Mouse (Mus musculus) hindlimb bud, embryonic 11.5 days (tissue): ENCODE measurements around the gene Soga1.

Source experiments
- DNase-seq: peaks from one replicate; pipeline ENCODE4 v3.0.0-alpha.2; 2012; ENCODE audit warnings: low read depth, low spot score; ENCODE audit errors: extremely low spot score

Soga1 gene

GRCm38 (mm10) chr2:157064136-157064535 is 14.9 kb downstream of the Soga1 start:
- no peak for DNase-seq

GRCm38 (mm10) chr2:157063241-157063700 is 15.8 kb downstream of the Soga1 start:
- DNase-seq = no peak

GRCm38 (mm10) chr2:157060557-157061305 is 18.3 kb downstream of the Soga1 start:
- DNase-seq = no peak

GRCm38 (mm10) chr2:157060037-157060436 is 19.0 kb downstream of the Soga1 start:
- no peak for DNase-seq

GRCm38 (mm10) chr2:157059166-157059565 is 19.9 kb downstream of the Soga1 start:
- DNase-seq = no peak

- DNase-seq = no peak
These were observed 20.6 kb downstream of the Soga1 start for GRCm38 (mm10) chr2:157058342-157058998.

- DNase-seq = no peak
These were observed 21.3 kb downstream of the Soga1 start for GRCm38 (mm10) chr2:157057758-157058157.

GRCm38 (mm10) chr2:157057186-157057585 is 21.9 kb downstream of the Soga1 start:
- DNase-seq = no peak

- DNase-seq = no peak
These were observed 23.3 kb downstream of the Soga1 start for GRCm38 (mm10) chr2:157055721-157056120.

GRCm38 (mm10) chr2:157054816-157055215 is 24.2 kb downstream of the Soga1 start:
- no peak for DNase-seq

- DNase-seq = no peak
These were observed 24.8 kb downstream of the Soga1 start for GRCm38 (mm10) chr2:157054297-157054696.

- DNase-seq = no peak
These were observed 25.3 kb downstream of the Soga1 start for GRCm38 (mm10) chr2:157053787-157054186.

- DNase-seq = no peak
These were observed 25.9 kb downstream of the Soga1 start for GRCm38 (mm10) chr2:157053124-157053523.

GRCm38 (mm10) chr2:157052448-157052847 is 26.6 kb downstream of the Soga1 start:
- DNase-seq = no peak

GRCm38 (mm10) chr2:157049831-157050243 is 29.2 kb downstream of the Soga1 start:
- DNase-seq = no peak

GRCm38 (mm10) chr2:157048395-157049181 is 30.5 kb downstream of the Soga1 start:
- DNase-seq = no peak

GRCm38 (mm10) chr2:157046956-157047355 is 32.1 kb downstream of the Soga1 start:
- DNase-seq = no peak

- DNase-seq = no peak
These were observed 33.1 kb downstream of the Soga1 start for GRCm38 (mm10) chr2:157045932-157046331.

- no peak for DNase-seq
These were observed 35.1 kb downstream of the Soga1 start for GRCm38 (mm10) chr2:157043987-157044386.

- DNase-seq = no peak
These were observed 35.5 kb downstream of the Soga1 start for GRCm38 (mm10) chr2:157043556-157043955.

- no peak for DNase-seq
These were observed 37.6 kb downstream of the Soga1 start for GRCm38 (mm10) chr2:157041421-157041820.

GRCm38 (mm10) chr2:157040649-157041046 is 38.4 kb downstream of the Soga1 start:
- no peak for DNase-seq
